Mouse (Mus musculus) gastrocnemius, postnatal 36 days (tissue): ENCODE measurements around the gene Slc22a3. TPM values are rescaled to one million over a fixed set of nuclear protein-coding genes. Genes with fewer than 3 reads are reported as not detected.

Source experiments
- DNase-seq, 2 experiments: peaks; one replicate each; pipeline ENCODE4 v3.0.0; 2022
- intact Hi-C: fragments of 180-260 bp; cut with DNase I; formaldehyde crosslinking; loops from one replicate; pipeline ENCODE4 v1.15.1; 2025
- long read RNA-seq, 2 experiments: library from polyadenylated mRNA; stranded (forward); transcript quantifications; one replicate each; pipeline ENCODE4 v2.0.0; 2021
- total RNA-seq, 2 experiments: library from RNA; stranded (reverse); gene quantifications; 2 replicates each; pipeline ENCODE4 v1.2.3; 2021

Slc22a3 gene
- 1 to 10 TPM; 1.7 to 1.9 TPM for total RNA-seq
- long read RNA-seq, experiment 1, partial matches to known transcripts = 0 of 2 reads
- long read RNA-seq, experiment 1, other reads (novel, unspliced or antisense) = 1 of 2 reads
- long read RNA-seq, experiment 2, partial matches to known transcripts = 0 of 2 reads
- long read RNA-seq, experiment 2, other reads (novel, unspliced or antisense) = 2 of 2 reads

DNA sequence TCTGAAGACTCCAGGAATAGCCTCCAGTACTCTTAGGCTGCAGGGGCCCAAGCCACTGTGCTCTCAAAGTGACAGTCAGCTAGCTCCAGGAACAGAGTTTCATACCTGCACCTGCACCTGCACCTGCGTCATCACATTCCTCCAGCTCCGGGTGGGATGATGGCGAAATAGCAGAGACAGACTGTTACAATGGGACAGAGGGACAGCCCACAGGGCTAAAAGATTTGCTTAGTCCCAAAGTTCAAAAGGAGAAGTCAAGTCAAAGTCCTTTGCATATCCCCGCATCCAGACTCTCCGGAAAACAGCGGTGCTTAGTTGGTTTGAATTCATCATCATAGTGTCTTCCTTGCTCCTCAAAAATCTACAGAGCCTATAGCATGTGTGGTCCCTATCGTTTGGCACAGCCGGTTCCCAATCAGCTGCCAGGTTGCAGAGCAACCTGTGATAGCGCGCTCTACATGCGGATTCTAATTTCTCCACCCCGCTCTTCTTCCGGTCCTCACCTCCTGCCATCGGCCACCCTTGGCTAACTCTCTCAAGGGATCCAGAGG lies at the start of gene Slc22a3:
TSS of gene Slc22a3 (minus strand) at position 51 of the 551 bp plus-strand sequence.
- intact Hi-C loops = no loop called here
- DNase-seq = no peak

DNA sequence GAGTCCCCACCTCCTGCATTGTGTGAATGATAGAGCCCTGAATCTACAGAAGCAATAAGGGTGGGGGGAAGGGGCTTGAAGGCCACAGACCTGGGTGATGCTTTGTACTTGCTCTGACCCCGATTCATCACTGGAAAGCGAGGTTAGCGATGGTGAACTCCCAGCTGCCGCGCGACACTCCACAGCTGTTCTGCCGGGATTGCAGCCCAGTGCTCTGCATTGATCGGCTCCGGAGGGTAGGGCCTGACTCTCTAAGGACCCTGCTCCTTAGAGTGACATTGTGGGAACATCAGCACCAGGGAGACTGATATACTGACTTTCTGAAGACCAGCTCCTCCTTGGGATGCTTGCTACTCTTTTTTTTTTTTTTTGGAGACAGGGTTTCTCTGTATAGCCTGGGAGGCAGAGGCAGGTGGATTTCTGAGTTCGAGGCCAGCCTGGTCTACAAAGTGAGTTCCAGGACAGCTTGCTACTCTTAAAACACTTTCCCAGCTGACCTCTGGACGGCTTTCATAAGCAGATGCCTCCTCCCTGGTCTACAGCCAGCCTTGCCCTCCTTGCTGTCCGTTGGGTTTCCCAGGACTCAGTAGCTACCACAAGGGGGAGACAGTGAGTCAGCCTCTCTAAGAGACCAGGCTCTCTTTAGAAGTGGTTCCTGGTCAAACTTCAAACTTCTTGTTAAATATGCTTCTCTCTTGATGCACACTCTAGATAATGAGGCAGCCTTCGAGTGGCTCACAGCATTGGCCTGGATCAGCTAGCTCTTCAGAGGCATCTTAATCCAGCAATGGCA lies 27.0 kb upstream of the Slc22a3 start:
- DNase-seq = peak; percentile 27 to 49
- intact Hi-C loops = loop anchor here (5.0 kb wide), 1 partner anchor 278 kb away; no protein-coding TSS in a partner anchor

DNA sequence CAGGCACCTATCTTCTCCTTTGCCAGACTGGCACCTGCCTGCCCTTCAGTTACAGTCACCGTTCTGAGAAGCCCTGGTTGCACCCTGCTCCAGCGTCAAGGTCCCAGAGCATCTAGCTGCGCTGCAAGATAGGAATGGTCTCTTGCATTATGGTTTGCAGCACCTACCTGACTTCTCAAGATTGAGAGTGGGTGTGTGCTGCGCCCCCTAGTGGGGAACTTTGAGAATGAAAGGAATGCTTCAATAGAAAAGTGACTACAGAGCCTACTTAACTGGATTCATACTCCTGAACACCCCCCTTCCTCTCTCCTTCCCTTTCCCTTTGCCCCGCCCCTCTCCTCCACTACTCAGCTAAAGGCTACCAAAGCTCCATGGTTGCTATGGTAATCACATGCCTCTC lies 24.6 kb upstream of the Slc22a3 start:
- DNase-seq = peak; percentile 33 to 40
- intact Hi-C loops = loop anchor here (2.0 to 5.0 kb wide), 2 partner anchors 117 to 280 kb away; no protein-coding TSS in a partner anchor

DNA sequence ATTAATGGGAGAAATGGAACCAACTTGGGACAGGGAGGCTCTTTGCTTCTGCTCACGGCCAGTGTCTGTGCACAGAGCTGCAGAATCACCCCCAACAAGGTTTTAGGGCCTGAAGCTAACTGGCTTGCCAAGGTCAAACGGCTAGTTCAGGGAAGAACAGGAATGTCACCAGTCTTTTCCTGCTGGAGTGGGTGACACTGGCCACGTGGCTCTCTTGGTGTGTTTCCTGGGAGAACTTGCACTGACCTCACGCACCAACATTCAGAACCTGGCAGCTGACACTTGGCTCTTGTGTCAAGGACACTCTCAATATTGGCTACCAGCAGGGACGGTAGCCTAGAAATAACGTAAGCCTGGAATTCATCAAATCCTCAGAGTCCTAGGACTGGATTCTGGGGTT lies 22.6 kb upstream of the Slc22a3 start:
- DNase-seq = no peak
- intact Hi-C loops = loop anchor here (5.0 kb wide), 1 partner anchor 282 kb away; no protein-coding TSS in a partner anchor

DNA sequence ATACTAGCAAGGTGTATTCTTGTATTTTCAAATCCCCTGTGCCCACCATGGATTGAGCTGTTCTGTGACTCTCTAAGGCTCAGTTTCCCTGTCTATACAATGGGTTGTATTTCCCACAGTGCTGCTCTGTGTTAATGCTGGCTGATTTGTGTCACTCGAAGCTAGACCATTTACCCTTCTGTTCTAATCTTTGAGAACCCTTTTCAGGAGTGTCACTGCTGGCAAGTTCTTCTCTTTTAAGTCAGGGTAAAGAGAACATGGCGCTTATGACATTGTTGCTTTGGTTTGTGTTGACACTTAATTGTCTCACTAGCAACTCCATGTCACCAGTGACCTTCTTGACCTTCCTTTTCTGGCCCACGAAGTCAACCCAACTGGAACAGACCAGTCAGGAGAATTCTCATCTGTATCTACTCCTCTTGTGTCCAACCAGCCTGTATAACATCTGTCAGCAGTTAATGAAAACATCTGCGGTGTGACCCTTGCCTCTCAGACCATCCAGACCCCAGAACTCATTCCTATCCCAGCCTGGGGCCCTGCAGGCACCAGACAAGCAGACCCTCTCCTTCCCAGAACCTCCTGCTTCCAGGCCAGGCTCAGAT lies 22.0 kb upstream of the Slc22a3 start:
- intact Hi-C loops = no loop called here
- no peak for DNase-seq

DNA sequence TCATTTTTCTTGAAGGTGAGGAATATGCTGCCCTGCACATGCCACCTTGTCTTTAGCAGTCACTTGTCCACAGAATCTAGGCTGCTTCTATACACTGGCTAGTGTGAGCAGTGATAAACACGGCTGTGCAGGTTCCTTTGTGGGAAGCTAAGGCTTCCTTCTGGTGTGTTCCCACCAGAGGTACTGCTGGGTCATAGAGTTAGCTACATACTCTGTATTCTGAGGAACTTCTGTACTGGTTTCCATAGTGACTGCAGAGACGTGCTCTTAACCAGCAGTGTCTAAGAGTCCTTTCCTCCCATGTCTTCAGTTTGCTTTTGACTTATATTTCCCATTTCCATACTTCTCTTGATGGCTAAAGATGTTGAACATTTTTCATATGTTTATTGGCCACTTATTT lies 11.6 kb upstream of the Slc22a3 start:
- intact Hi-C loops = no loop called here
- no peak for DNase-seq

DNA sequence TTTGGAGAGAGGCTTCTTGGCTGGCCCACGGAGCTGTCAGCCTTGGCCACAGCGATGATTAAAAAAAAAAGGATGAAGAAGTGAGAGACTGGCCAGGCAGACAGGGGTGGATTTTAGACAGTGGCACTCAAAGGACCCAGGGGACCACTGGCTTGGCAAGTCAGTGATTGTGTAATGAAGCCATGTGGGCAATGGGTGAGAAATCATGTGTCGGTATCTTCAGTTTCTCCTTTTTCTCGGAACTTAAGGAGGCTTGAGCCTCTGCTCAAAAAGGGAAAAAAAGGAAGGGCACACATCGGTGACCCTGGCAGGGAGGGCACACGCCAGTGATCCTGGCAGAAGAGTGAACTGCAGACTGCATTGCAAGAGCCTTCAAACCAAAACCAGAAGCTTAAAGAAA lies 10.7 kb upstream of the Slc22a3 start:
- intact Hi-C loops = no loop called here

DNA sequence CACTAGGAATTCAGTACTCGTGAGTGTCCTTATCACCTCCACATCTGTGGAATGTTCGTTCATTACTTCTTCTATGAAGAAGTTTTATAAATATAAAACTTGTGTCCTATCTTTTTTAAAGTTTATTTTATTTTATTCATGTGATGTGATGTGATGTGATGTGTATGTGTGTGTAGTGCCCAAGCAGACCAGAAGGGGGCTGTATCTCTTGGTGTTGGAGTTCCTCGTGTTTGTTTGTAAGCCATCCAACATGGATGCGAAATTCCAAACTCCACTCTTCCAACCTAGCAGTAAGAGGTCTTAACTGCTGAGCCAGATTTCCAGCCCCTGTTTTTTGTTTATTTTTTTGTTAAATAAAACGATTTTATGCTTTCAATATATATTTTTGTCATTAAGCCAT lies 6.5 kb upstream of the Slc22a3 start:
- DNase-seq = no peak
- intact Hi-C loops = no loop called here

More for the DNA sequence above, 10.7 kb upstream of the Slc22a3 start:
- DNase-seq = no peak

DNA sequence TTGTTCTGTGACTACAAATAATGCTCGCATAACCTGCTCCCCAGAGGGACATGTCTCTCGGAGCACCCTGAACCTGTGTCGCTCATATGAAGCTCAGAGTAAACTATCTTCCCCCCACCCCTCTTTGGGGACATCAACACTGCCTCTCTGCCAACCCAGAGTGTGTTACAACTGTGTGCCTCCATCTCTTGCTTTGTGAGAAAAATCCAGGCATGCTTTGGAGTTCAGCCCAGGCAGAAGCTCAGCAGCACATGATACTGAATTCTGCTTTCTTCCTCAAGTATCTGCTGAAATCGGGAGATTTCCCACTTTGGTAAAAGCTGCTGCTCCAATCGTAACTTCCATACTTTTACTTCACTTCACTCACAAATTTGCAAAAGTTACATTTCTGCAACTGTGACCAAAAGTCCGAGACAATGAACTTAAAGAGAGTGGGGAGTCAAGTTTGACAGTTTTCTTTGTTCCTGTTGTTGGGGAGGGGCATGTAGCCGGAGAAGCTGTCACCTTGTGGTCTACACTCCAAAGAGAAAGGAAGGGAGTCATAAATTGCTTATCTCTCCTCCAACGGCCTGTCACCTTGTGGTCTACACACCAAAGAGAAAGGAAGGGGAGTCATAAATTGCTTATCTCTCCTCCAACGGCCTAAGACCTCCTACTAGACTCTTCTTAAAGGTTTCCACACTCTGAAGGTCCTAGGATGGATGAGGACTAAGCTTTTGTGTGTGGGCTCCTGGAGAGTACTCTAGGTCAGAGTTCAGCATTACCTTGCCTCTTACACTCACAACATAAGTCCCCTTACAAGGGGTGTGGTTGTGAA lies 5.8 kb upstream of the Slc22a3 start:
- no peak for DNase-seq
- intact Hi-C loops = no loop called here

DNA sequence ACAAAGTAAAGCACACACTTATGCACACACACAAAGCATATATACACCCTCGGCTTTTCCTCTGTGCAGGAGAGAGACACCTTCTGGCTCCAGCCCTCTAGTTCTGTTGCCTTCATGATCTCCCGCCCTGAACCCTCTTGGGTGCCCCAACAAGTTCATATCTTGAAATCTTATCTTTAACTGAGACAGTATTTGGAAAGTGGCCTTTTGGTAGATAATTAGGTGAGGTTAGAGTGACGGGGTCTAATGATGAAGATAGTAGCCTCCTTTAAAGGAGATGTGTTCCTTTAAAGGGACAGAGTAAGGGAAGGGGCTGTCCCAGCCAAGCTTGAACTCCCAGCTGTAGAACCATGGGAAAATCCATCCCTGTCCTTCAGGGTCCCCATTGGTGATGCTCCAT lies 3.7 kb upstream of the Slc22a3 start:
- intact Hi-C loops = no loop called here
- DNase-seq = no peak

DNA sequence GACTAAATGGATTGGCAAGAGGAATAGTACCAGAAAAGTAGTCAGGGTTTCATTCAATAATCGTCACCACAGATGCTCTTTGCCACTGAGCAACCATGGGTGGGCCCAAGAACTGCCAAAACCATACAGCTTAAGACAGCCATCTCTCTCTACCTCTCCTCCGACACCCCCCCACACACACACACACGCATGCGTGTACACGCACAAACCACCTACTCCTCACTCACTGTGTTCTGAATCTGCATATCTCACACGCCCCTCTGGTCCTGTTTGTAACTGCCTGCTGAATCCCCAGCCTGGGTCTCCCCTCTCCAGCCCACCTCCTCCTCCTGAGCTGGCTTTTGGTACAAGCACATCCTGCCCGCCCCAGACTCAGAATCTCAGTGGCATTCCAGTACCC lies 872 bp upstream of the Slc22a3 start:
- intact Hi-C loops = no loop called here
- DNase-seq = no peak

DNA sequence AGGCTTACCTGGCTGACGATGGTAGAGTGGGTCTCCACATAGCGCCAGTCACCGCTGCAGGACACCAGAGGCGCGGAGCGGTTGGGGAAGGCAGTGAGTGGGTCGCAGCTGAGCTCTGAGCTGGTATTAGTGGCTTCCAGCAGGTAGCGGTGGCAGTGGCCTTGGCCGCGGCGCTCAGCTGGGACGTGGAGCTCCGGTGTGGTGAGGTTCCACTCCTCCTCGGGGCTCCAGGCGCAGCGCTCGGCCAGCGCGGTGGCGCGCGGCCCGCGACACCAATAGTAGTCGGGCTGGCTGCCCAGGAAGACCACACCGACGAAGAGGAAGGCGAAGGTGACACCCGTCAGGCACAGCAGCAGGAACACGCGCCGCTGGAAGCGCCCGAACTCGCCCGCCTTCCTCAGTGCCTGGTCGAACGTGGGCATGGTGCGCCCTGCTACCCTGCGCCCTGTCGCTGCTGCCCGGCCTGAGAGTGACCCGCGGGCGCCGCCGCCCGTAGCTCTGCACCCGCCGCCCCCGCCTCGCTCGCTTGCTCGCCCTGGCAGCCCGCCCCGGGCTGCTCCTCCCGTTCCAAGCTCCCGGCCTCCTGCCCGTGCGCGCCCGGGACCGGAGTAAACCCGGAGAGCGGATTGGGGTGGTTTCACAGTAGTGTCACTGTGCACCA lies 471 bp downstream of the Slc22a3 start:
- intact Hi-C loops = no loop called here
- peak; percentile 26 to 29 for DNase-seq

DNA sequence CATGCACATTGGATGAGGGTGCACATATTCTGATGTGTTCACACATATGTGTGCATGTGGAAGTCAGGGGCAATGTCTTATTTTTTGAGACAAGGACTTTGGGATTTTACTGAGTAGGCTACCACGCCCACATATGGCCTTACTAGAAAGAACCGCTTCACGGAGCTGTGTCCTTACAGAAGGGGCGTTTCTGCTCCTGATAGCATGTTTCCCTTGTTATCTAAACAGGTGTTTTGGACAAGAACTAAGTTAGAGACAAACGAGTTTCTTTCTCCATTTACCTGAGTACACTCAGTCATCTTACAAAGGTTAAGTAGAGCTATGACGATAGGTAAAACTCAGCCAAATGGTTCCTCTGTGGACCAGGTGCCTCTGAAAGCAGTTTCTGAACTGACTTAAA lies 1.8 kb downstream of the Slc22a3 start:
- intact Hi-C loops = no loop called here
- DNase-seq = no peak

DNA sequence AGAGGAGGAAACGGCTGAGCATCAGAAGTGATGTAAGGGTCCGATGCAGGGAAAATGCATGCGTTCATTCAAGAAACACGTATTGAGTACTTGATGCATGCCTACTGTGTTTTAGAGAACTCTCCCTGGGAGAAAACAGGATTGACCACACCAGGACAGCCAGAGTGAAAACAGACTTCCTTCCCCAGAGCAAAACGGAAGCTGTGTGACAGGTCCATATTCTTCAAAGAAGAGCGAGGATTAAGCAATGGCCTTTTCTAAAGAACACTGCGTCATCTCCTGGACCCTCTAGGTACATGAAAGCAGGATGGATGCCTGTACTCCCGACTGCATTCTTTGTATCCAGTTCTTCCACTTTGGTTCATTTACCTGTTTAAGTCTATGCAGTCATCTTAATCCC lies 8.1 kb downstream of the Slc22a3 start:
- DNase-seq = no peak
- intact Hi-C loops = no loop called here

DNA sequence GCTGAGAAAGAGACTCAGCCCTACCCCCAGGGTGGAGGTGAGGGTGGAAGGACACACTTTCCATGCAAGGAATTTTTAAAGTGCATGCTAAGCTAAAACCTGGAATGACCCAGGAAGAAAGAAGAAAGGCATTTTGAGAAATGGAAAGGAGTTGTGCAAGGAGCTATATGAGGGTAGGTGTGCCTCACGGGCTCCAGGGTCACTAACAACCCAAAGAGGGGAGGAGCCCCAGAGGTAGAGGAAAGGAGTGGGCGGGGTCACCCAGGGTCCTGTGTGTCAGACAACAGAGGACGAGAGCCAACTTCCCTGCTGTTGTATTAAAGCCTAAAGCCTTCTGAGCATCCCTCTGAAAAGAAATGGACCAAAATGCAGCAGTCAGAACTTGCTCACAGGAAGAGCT lies 11.9 kb downstream of the Slc22a3 start:
- intact Hi-C loops = no loop called here
- DNase-seq = no peak

DNA sequence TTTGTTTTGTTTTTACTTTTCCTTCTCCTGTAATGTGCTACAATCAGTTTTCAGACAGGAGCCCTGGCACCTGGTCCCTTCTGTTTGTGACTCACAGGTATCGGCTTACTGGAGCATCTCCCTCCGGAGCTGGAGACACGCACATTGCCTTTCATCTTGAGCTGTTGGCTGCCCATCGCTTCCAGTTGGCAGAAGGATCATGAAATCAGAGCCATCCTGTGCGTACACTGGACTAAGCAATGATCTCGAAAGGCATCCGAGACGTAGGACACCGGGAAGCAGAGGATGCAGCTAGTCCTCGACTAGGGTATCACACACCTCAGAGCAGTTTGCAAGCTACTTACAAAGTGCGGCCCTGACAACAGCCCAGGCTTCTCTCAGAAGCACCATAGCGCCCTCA lies 15.9 kb downstream of the Slc22a3 start:
- peak in 1 of 2 experiments; percentile 22 for DNase-seq
- intact Hi-C loops = no loop called here

DNA sequence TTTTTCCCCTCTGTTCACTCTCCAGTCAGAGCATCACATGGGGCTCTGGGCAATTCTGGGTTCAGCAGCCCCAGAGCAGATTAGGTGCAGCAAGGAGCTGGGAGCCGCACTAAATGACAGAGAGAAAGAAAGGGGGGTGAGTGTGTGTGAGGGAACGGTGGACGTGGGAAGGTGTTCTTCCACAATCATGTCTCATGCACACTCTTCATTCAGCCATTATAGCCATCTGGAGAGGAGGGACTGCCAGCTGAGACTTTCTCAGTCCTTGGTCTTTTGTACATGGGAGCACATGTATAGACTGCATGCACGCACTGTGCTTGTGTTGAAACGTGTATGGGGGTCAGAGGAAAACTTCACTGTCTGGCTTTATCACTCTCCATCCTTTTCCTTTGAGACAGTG lies 17.6 kb downstream of the Slc22a3 start:
- intact Hi-C loops = no loop called here

DNA sequence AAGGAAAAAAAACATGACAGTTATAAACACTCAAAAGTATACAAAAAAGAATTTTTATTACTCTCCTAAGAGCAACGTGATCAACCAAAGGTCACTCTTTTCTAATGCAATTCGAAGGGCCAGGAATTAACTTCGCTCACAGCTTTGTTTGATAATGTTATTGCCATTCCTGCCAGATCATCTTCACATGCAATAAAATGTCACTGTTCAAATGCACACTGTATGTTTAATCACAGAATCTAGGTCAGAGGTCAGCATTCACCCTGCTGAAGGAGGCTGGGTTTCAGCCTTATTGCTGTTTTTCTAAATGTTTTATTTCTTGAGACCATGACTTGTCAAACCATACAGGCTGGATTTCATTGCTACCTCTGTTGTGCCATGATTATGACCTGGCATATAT lies 21.8 kb downstream of the Slc22a3 start:
- DNase-seq = no peak
- intact Hi-C loops = no loop called here

More for the DNA sequence above, 17.6 kb downstream of the Slc22a3 start:
- no peak for DNase-seq

DNA sequence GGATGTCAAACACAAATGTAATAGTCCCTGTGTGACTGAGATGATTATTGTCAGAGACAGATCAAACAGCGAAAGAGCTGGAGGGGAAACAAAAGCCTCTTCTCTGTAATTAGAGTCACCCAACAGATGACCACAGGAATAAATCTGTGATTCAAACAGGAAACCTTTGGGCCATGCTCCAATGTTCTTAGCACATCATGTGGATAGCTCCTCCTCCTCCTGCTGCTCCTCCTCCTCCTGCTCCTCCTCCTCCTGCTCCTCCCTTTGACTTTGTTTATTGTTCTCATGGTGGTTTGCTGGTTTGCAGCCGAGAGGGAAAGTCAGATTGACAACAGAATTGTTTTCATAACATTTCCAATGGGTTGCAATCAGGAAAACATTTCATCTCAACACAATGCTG lies 28.1 kb downstream of the Slc22a3 start:
- no peak for DNase-seq
- intact Hi-C loops = no loop called here

DNA sequence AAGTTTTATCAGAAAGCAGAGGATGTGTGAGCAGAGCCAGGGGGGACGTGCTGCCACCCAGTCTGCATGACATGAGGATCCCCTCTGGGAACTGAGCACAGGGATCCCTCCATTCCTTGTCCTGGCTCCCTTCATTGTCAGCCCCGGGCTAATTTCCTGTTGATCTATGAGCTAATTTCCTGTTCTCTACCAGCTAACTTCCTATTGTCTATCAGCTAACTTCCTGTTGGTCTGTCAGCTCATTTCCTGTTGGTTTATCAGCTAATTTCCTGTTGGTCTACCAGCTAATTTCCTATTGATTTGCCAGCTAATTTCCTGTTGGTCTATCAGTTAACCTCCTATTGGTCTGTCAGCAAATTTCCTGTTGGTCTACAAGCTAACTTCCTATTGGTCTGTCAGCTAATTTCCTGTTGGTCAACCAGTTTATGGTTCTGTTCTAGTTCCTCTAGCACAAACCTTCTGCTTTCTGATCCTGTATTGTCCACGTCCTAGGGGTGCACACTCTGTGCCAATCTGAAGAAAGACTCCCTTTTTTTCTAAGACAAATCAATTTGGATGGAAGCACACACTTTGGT lies 32.9 kb downstream of the Slc22a3 start:
- intact Hi-C loops = no loop called here
- DNase-seq = no peak
